Mouse (Mus musculus) CD8-positive naive resting alpha-beta T cell, adult 2 months (primary cell): Measurements from ENCODE around the gene Krit1.
"Not testable (repeated sequence)": the region's sequence is repeated elsewhere in the genome, so short reads cannot be mapped to it uniquely, and the experiment has no call there.

Experiments
- DNase-seq, 2 experiments: peaks; one replicate each; pipeline ENCODE4 v3.0.0; 2022; ENCODE audit warnings: low read depth in 2 of 2, low spot score in 2 of 2

The Krit1 gene

DNA sequence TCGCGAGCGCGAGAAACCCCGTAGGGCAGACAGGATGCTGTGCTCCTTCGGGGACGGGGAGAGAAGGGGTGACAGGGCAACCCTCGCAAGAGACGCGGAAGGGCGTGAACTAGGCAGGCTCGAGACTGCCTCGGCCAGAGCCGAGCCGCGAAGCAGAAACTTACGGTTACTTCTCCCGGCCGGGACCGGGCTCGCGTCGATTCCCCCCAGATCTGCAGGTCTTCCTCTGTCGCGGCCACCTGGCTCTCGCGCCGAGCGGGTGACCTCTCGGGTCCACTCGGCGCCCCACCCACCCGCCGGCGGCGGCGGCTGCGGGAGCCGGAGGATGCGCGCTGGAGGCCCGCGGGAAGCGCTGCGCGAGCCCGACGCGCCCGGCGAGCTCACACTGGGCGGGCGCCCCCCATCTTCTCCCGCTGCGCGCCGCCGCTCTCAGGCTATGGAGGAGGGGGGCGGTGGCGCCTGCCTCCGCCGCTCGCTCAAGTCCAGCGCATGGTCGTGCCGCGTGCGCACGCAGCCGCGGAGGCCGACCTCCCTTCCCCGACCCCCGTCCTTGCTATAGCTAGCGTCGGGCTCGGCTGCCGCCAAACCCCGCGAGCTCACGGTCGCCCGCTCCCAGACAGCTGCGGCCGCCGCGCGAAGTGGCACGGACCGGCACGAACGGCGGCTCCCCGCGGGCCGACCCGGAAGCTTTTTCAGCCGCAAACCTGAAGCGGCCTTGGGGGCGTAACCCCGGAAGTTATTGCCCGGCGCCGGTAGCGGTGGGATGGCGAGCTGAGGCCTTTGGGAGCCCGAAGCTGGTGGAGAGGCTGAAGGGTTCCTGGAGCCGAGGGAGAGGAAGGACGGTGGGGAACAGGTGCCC is at the start of gene Krit1, which contains the start of gene Ankib1:
Krit1 (plus strand) TSS at position 752 of the 859 bp plus-strand sequence.
Ankib1 (minus strand) TSS at position 493 of the 859 bp plus-strand sequence.
- DNase-seq = peak; percentile 78 to 79

GRCm38 (mm10) chr5:3771512-3771911 is 31.5 kb upstream of the Krit1 start:
- DNase-seq = no peak

- no peak for DNase-seq
These were observed 31.0 kb upstream of the Krit1 start for GRCm38 (mm10) chr5:3772017-3772416.

DNA sequence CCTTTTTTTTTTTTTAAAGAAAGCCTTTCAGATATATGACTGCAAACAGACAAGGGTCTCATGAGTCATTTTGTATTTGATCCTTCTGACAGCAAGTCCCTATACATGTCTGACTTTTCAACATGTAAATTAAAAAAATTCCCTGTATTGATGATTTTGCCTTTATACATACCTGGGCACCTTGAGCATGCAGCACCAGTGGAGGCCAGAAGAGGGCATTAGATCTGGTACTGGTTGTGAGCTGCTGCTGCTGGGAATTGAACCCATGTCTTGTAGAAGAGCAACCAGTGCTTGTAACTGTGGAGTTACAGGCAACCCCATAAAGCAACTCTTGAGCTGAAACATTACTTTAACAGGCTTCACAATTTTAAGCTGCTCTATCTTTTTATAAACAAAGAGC is 20.3 kb upstream of the Krit1 start:
- DNase-seq = peak; percentile 28 to 45

DNA sequence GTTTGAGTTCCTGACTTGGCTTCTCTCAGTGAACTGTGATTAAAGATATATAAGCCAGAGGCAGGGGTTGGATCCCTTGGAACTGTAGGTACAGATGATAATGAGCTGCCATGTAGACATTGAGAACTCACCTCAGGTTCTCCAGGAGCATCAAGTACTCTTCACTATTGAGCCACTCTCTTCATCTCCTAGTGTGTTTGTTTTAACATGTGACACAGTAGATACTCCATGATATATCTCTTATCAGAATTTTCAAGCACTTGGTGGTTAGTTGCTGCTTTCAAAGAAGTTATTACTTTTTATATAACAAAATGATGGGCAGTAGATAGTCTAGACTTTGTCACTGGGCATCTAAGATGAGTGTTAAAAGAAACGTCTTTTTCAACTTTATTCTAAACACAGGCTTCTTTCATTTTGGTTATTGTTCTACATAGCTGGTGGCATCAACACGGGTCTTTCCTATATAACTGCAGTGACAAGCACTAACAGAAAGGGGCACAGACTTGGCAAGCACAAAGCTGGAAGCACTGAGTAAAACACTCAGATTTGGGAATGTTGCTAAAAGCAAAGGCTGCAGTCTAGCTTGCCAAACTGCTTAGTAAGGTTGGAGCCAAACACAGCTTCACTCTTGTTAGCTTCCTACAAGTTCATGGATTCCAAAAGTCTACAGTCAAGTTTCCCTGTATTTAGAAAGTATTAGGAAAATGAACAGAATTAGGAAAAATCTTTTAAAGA is 18.9 kb upstream of the Krit1 start:
- DNase-seq = no peak

DNA sequence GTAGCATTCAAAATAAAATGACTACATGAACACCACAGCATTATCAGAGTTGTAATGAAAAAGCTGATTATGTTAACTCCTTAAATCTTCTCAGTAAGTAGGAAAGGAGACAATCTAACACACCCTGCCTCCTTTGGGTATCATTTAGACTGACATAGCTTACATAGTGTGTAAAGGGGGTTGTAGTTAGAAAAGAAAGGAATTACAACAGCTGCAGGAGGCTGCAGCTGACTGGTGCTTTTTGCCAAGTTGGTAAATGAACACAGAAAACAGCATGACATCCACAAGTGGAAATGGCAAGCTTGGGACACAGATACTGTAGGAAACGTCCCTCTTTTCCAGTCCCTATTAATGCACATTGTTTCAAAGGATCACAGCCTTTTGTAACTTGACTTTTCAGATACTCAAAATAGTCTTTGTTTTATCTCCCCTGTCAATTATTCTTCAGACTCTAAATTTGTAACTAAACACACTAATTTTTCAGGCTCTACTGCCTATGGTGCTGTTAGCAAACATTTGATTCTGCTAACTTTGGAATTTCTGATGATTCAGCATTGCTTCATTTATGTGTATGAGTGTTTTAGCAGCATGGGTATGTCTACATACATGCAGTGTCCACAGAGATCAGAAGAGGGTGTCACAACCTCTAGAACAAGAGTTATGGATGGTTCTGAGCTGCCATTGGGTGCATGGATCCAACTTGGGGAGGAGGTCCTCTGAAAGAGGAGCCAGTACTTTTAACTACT is 18.1 kb upstream of the Krit1 start:
- no peak for DNase-seq

GRCm38 (mm10) chr5:3787548-3787947 is 15.4 kb upstream of the Krit1 start:
- no peak for DNase-seq

GRCm38 (mm10) chr5:3791048-3791447 is 11.9 kb upstream of the Krit1 start:
- no peak for DNase-seq

GRCm38 (mm10) chr5:3797101-3797500 is 5.9 kb upstream of the Krit1 start:
- DNase-seq = not testable (repeated sequence)

DNA sequence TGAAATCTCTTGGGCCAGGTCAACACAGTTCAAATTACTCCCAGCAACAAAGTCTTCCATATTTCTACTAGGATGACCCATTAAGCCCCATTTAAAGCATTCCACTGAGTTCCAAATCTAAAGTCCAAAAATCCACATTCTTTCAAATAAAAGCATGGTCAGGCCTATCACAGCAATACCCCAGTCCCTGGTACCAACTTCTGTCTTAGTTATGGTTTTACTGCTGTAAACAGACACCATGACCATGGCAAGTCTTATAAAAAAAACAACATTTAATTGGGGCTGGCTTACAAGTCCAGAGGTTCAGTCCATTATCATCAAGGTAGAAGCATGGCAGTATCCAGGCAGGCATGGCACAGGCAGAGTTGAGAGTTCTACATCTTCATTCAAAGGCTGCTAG is 4.3 kb upstream of the Krit1 start:
- DNase-seq = not testable (repeated sequence)

DNA sequence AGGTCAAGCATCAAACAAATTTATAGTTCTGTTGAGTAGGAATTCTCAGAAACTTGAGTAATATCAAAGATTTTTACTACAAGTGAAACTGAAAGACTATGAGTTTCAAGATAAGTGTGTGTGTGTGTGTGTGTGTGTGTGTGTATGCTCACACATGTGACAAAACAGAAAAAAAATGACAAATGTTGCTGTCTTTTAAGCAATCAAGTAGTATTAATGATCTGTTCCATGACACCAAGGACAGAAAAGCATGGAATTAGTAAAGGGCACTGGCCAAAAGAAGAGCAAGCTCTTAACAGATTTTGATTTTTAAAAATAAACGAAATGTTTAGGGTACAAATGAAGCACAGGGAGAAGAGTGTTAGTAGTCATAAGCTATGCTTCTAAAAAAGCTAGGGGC is 2.9 kb upstream of the Krit1 start:
- no peak for DNase-seq

DNA sequence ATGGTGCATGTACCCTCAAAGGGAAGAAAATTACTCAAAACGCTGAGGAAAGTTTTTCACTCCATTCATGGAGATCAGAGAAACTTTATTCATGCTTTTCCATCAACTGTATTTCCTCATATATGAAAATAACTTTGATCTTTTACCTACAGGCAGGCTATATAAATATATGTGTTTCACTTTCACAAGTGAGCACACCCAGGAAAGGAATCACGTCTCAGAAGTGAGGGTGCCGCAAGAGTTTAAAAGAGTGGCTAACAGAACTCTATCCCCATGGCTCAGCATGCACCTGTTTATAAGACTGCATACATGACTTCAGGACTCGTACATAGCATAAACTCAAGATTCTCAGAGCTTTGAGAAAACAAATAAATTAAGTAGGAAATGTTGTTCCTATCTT is 2.1 kb upstream of the Krit1 start:
- DNase-seq = no peak

- no peak for DNase-seq
These were observed 1.1 kb upstream of the Krit1 start for GRCm38 (mm10) chr5:3801672-3802432.

- peak; percentile 5 to 10 for DNase-seq
These were observed 545 bp downstream of the Krit1 start for GRCm38 (mm10) chr5:3803292-3804165.

- DNase-seq = no peak
These were observed 5.5 kb downstream of the Krit1 start for GRCm38 (mm10) chr5:3808472-3808871.

DNA sequence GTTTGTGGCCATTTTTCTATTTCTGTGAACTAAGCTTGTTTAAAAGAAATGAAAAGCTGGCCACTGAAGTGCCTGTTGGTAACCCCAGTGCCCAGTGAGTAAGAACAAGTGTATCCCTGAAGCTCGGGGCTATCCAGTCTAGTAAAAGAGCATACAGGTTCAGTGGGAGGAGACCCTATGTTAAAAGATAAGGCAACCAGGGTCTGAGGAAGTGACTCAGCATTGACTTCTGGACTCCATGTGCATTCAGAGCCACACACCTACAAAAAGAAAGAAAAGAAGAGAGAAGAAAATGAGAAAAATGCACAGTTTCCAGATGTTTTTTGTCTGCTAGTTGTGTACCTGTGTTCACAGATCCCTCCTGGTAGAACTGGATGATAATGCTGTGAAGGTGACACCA is 31.1 kb downstream of the Krit1 start:
- DNase-seq = no peak

DNA sequence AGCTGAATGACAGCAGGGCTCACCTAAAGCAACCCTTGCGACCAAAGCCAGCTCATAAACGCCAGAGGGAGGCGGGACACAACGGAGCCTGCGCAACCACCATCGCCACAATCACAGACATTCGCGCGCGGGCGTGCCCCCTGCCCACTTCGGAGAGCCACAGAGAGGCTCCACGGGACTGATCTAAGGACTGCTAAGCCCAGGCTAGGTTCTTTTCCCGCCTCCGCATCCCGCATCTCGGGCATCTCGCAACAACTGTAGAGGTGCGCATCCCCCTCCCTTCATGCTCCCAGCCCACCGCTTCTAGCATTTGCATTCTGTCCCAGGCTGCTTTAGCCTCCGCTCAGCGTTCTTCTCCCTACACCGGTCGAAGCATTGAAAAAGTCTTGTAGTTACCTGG is 42.0 kb downstream of the Krit1 start, which contains the start of gene Lrrd1:
Lrrd1 (plus strand) TSS at position 148 of the 400 bp plus-strand sequence.
- DNase-seq = no peak

DNA sequence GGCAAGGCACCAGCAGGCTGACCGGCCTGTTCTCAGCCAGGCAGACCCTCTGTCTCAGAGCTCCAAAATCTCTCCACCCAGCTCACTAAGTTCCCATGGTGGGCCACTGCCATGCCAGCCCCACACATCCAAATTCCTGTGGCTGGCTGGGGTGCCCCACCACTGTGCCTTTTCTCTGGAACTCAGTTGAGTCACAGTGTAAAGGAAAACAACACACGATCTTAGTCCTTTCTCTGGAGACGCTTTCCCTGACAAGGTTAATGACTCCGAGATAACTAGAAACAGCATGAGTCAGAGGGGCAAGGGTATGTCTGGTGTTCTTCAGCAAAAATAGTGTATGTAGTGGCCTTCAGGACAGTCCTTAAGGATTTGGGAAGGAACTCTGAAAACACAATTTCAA is 67.2 kb downstream of the Krit1 start:
- no peak for DNase-seq

DNA sequence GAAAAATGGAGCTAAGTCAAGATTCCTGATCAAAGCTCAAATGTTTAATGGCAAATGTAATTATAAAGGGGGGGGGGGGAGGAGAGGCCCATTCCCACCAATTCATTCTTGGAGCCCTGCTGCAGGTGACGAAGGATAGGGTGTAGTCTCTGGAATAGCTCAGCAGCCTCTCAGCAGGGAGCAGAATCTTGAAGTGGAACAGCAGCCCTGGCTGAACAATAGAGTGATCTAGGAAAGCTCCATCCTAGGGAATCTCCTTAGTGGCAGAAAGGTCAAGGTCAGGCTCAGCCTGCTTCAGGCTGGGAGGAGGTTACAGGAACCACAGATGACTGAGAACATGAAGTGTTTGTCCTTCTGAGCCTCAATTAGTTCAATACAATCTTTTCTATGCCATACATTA is 69.4 kb downstream of the Krit1 start:
- no peak for DNase-seq

GRCm38 (mm10) chr5:3873485-3873884 is 70.5 kb downstream of the Krit1 start:
- DNase-seq = no peak
